Mouse (Mus musculus) heart, postnatal 0 days (tissue): ENCODE measurements around the gene Ltbp1. TPM values are rescaled to one million over a fixed set of nuclear protein-coding genes. Genes with fewer than 3 reads are reported as not detected.

Source experiments
- ATAC-seq: fragments of 200-750 bp; cut with Nextera tagmentation; 2 replicates; pipeline ENCODE4 v1.8.0; 2017; ENCODE audit warnings: low read depth, moderate number of reproducible peaks, moderate library complexity; ENCODE audit not compliant: insufficient read depth
- DNase-seq: peaks from one replicate; pipeline ENCODE4 v3.0.0-alpha.2; 2016; ENCODE audit warnings: low spot score
- H3K27ac ChIP-seq: fragments of 300-500 bp; sonication (generic); 2 replicates; pipeline ENCODE4 v1.5.1; 2014; ENCODE audit warnings: low read depth, mild to moderate bottlenecking
- H3K27me3 ChIP-seq: fragments of 300-500 bp; sonication (generic); 2 replicates; pipeline ENCODE4 v1.6.1; 2014; ENCODE audit warnings: low read length, mixed read lengths; ENCODE audit not compliant: control insufficient read depth, insufficient read depth
- H3K36me3 ChIP-seq: fragments of 300-500 bp; sonication (generic); replicated peaks from 2 replicates; pipeline ENCODE4 v1.6.1; 2014; ENCODE audit warnings: low read length, mixed read lengths; ENCODE audit not compliant: control insufficient read depth, insufficient read depth
- H3K4me1 ChIP-seq: fragments of 300-500 bp; sonication (generic); 2 replicates; pipeline ENCODE4 v1.6.1; 2014; ENCODE audit warnings: antibody characterized with exemption; ENCODE audit not compliant: control insufficient read depth, insufficient read depth
- H3K4me2 ChIP-seq: fragments of 300-500 bp; sonication (generic); 2 replicates; pipeline ENCODE4 v1.6.1; 2014; ENCODE audit warnings: low read depth, mild to moderate bottlenecking, low read length, moderate library complexity
- H3K4me3 ChIP-seq: fragments of 300-500 bp; sonication (generic); 2 replicates; pipeline ENCODE4 v1.5.1; 2014; ENCODE audit warnings: low read depth, low read length
- H3K9ac ChIP-seq: fragments of 300-500 bp; sonication (generic); replicated peaks from 2 replicates; pipeline ENCODE4 v1.6.1; 2014; ENCODE audit warnings: low read depth, low read length, mixed read lengths
- H3K9me3 ChIP-seq: fragments of 300-500 bp; sonication (generic); replicated peaks from 2 replicates; pipeline ENCODE4 v1.6.1; 2016; ENCODE audit warnings: low read length; ENCODE audit not compliant: control insufficient read depth
- CTCF ChIP-seq: IDR thresholded peaks from 2 replicates; pipeline ENCODE4 v1.5.1; 2016; ENCODE audit warnings: antibody characterized with exemption, control low read depth, low read depth
- EP300 ChIP-seq: IDR thresholded peaks from 2 replicates; pipeline ENCODE4 v1.6.1; 2016; ENCODE audit warnings: antibody characterized with exemption, low read depth
- WGBS: fragments of 180-500 bp; shearing (Covaris S2); extraction: QIAGEN DNeasy Blood & Tissue Kit; methylation state at CpG from one replicate; pipeline ENCODE4 v1.1.7; 2014; 5-methylcytosine and 5-hydroxymethylcytosine counted together
- polyA plus RNA-seq: library from polyadenylated mRNA; unstranded; fragments of >200 nt; fragmentation: Nextera tagmentation; extraction: Ambion mirVana; gene quantifications from 2 replicates; pipeline ENCODE4 v1.2.1, GENCODE M21; 2015
- total RNA-seq: library from RNA; depleted of rRNA; stranded (reverse); fragments of >200 nt; gene quantifications from 2 replicates; pipeline ENCODE4 v1.2.3, GENCODE M21; 2014; ENCODE audit warnings: low replicate concordance

The Ltbp1 gene
- total and polyA plus RNA-seq, 2 experiments from 2014 or later: 11.8 to 43.0 TPM

GRCm38 (mm10) chr17:74990561-74990960 lies 14.8 kb upstream of the Ltbp1 start:
- H3K4me3 ChIP-seq: no peak overlapping the region
- H3K27ac ChIP-seq: no peak overlapping the region
- H3K4me1 ChIP-seq: peaks cover 12% of the 10 kb centered on the region; the same call in 1 of the 2 replicates
- H3K36me3 ChIP-seq: no peaks in the 10 kb centered on the region
- no peaks in the 10 kb centered on the region for H3K27me3 ChIP-seq
- no peak for TF ChIP-seq CTCF
- no peak for DNase-seq
- 82% methylated on average over 3 of the region's 3 CpGs for WGBS
- 0 out of 2 replicates have a peak, but pooled peaks cover 10% of the 10 kb centered on the region for H3K9me3 ChIP-seq
- H3K9ac ChIP-seq: no peak overlapping the region
- ATAC-seq: no peak
- no peak overlapping the region for H3K4me2 ChIP-seq

DNA sequence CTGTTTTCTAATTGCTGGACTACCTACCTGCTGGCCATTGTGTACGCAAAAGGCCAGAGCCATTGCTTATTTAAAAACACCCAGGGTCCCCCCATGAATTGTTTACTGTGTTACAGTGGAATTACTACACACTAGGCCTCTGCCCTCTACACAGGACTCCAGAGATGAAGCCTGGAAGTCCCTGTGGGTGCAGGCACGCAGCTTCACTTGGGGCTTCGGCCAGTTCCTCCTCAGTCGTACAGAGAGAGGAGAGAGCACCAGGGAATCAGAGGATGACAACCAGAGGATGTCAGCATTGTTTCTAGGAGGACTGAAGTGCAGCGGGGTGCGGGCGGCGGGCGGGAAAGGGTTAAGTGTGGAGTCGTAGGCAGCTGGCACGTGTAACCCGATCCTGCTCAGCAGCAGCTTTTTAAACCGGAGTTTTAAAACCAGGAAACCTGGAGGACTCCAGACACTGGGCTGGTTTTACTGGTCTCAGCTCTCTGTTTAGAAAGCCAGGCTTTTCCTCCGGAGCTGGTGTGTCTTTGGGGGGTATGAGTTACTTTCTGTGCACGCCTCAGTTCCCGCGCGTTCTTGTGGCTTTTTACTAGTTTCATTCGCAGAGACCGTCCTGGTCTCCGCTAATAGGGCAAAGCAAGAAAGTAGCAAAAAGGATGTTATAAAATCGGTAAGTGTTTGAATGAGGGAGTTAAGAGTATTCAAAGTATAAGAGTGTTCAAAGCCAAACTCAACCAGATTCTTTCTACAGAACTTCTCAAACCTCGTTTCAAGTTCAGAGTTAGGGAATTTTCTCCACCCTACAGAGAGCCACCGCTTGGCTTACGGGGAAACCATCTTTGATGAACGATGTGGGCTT lies 11.4 kb upstream of the Ltbp1 start:
- peaks cover 12% of the 10 kb centered on the region; the same call in 1 of the 2 replicates for H3K4me1 ChIP-seq
- H3K9me3 ChIP-seq: peaks cover 10% of the 10 kb centered on the region; the same call in 1 of the 2 replicates
- peak; percentile 65 for ATAC-seq
- H3K9ac ChIP-seq: no peak overlapping the region; the same call in 1 of the 2 replicates
- peak overlapping the region; percentile 73 for H3K27ac ChIP-seq
- H3K36me3 ChIP-seq: no peaks in the 10 kb centered on the region
- peak overlapping the region; percentile 58 for H3K4me2 ChIP-seq
- TF ChIP-seq CTCF (no peak), EP300 (no peak)
- WGBS: 6% methylated on average over 26 of the region's 26 CpGs
- H3K4me3 ChIP-seq: peak overlapping the region; percentile 29
- peak; percentile 66 for DNase-seq
- H3K27me3 ChIP-seq: no peaks in the 10 kb centered on the region

DNA sequence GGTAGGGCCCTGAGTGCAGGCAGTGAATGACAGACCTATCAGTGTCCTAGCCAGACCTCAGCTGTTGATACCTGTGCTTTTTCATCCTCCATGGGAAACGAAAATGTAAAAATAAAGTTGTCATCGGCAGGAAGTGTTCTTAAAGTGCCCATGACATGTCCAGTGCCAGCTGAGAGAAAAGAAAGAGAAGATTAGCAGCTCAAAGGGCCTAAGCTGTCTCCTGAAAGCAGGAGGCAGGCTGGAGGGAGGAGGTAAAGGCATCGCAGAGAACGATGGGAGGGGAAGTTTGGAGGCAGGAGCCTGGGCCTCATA lies 10.8 kb upstream of the Ltbp1 start:
- TF ChIP-seq CTCF (no peak), EP300 (peak; percentile 71; the same call in 1 of the 2 replicates)
- Histone ChIP-seq H3K9me3 (peaks cover 7% of the 10 kb centered on the region; the same call in 1 of the 2 replicates), H3K9ac (no peak overlapping the region), H3K27me3 (no peaks in the 10 kb centered on the region), H3K4me1 (peaks cover 12% of the 10 kb centered on the region; the same call in 1 of the 2 replicates), H3K4me2 (peak overlapping the region; percentile 58), H3K27ac (peak overlapping the region; percentile 73), H3K4me3 (peak overlapping the region; percentile 29), H3K36me3 (no peaks in the 10 kb centered on the region)
- peak; percentile 82 for DNase-seq
- peak; percentile 91 for ATAC-seq
- WGBS: 1% methylated on average over 4 of the region's 4 CpGs

- Histone ChIP-seq H3K27ac (0 out of 2 replicates have a peak overlapping the region, but pooled peaks have one; percentile 73), H3K27me3 (no peaks in the 10 kb centered on the region), H3K9me3 (no peaks in the 10 kb centered on the region; the same call in 1 of the 2 replicates), H3K4me3 (no peak overlapping the region), H3K4me2 (no peak overlapping the region), H3K9ac (no peak overlapping the region), H3K4me1 (peaks cover 12% of the 10 kb centered on the region; the same call in 1 of the 2 replicates), H3K36me3 (no peaks in the 10 kb centered on the region)
- WGBS: 47% methylated on average over 3 of the region's 3 CpGs
- DNase-seq (no peak), ATAC-seq (no peak)
- no peak for TF ChIP-seq EP300
- TF ChIP-seq CTCF: no peak
Measured at GRCm38 (mm10) chr17:74995266-74995665, 10.1 kb upstream of the Ltbp1 start.

DNA sequence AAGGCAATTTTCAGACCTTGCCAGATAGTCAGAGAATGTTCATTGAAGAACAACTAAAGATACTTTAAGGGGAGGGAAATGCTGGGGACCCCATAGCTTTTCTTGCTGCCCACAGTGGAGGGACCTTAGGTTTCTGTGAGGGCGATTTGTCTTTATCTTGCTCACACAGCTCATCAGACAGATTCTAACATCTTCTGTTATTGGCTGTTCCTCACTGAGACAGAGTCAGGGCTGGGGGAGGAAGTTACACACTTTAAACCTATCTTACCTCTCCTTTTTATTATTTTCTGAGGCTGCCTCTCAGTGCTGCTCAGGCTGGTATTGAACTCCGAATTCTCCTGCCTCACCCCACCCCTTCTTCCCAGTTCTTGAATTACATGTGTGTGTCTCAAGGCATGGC lies 5.3 kb upstream of the Ltbp1 start:
- TF ChIP-seq EP300: no peak
- TF ChIP-seq CTCF: no peak
- Histone ChIP-seq H3K4me3 (no peak overlapping the region), H3K27ac (no peak overlapping the region), H3K9ac (no peak overlapping the region), H3K4me1 (peaks cover 4% of the 10 kb centered on the region; the same call in 1 of the 2 replicates), H3K27me3 (no peaks in the 10 kb centered on the region), H3K4me2 (no peak overlapping the region), H3K36me3 (no peaks in the 10 kb centered on the region), H3K9me3 (no peaks in the 10 kb centered on the region; the same call in 1 of the 2 replicates)
- ATAC-seq (no peak), DNase-seq (no peak)
- 80% methylated on average over 2 of the region's 2 CpGs for WGBS
